In the genomic region with DNA sequence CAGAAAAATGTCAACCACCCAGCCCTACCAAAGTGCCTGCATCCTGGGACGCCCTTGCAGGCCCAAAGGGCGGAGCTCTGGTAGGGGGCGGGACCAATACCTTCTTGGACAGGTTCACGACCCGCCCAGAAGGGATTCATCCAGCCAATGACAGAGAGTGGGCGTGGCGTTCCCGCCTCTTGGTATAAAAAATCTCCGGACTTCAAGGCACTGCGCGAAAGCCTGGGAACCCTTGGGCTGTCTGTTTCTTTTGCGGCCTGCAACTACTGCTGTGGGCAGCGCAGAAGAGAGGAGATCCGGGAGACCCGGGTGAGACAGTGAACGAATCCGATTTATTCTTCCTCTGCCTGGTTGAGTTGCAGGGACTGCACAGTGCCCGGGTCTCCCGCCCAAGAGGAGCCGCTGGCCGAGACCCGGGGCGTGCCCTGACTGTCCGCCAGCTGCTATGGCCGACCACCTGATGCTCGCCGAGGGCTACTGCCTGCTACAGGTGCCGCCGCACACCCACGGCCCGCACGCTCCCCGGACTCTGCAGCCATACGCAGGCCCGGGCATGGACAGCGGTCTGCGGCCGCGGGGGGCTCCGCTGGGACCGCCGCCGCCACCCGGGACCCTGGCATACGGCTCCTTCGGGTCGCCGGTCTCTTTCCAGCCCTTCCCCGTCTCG, we compare ENCODE assay signal across 8 mouse cellular contexts. TPM values are rescaled to one million over a fixed set of nuclear protein-coding genes. Genes with fewer than 3 reads are reported as not detected.
A peak's percentile ranks its signal among the peaks of the same experiment; 100 is the strongest.
DNase-seq lines count a peak whose midpoint lies in the region; ATAC-seq lines count a peak whose summit lies in the region.

A gene (plus strand): TSS at position 215 of the 667 bp plus-strand sequence.

- peak; percentile 91 for DNase-seq in adrenal gland, adult 8-10 months
- DNase-seq in embryo, embryonic 11.5 days (ENCODE audit: low read depth, low spot score), result peak; percentile 83
- DNase-seq in gastrocnemius, postnatal 25 days, result peak; percentile 85
- DNase-seq in left cerebral cortex, adult 9 months (ENCODE audit: low spot score in 2 of 2), result peak; percentile 66 to 88
- DNase-seq in right cerebral cortex, postnatal 14 days, result peak; percentile 71
- DNase-seq in urinary bladder, postnatal 25 days (ENCODE audit: low spot score), result peak; percentile 84

- ATAC-seq in inflammation-experienced regulatory T-cells, adult 6 months, result peak; percentile 92
- ATAC-seq in megakaryocyte progenitor cell, adult 5-6 weeks (replicated peaks; ENCODE audit: poor library complexity), result peak; percentile 79

RNA-seq across cellular contexts. Expression of the gene that starts here (rescaled TPM):
- total RNA-seq in adrenal gland, adult 8-10 months (2022), result 10 to 100 TPM in 2 of 4 experiments, 1 to 10 TPM in 2; 9.6 to 19.4 (median 12.6) TPM
- 10 to 100 TPM; 15.0 to 32.1 TPM for total RNA-seq in gastrocnemius, postnatal 25 days (2021)
- under 1 TPM in 1 of 3 experiments, not detected in 2; 0.46 TPM for polyA plus RNA-seq in inflammation-experienced regulatory T-cells, adult 6 months (2017; shearing (Covaris generic))
- total RNA-seq in megakaryocyte progenitor cell, adult 5-6 weeks (2015), result 3.2 and 4.6 TPM in 2 replicates
- total RNA-seq in megakaryocyte progenitor cell, adult 5-6 weeks (2017), result 5.6 and 7.5 TPM in 2 replicates

Comparison
In these comparisons a context has a peak if more than half of its experiments do, and no peak if none do; other contexts are left out.
1. Peak in every context shown above with its lines: DNase-seq and ATAC-seq.
2. Peak in ATAC-seq in inflammation-experienced regulatory T-cells, adult 6 months; RNA of the gene not detected or under 1 TPM.